Mouse (Mus musculus) retina, postnatal 1 day (tissue): ENCODE measurements around the gene Shc4.

Source experiments
- DNase-seq: peaks from one replicate; pipeline ENCODE4 v3.0.0-alpha.2; 2012

The Shc4 gene

GRCm38 (mm10) chr2:125684559-125685440 is 39.1 kb downstream of the Shc4 start:
- DNase-seq = peak; percentile 26

GRCm38 (mm10) chr2:125683895-125684294 is 40.1 kb downstream of the Shc4 start:
- DNase-seq = no peak

DNA sequence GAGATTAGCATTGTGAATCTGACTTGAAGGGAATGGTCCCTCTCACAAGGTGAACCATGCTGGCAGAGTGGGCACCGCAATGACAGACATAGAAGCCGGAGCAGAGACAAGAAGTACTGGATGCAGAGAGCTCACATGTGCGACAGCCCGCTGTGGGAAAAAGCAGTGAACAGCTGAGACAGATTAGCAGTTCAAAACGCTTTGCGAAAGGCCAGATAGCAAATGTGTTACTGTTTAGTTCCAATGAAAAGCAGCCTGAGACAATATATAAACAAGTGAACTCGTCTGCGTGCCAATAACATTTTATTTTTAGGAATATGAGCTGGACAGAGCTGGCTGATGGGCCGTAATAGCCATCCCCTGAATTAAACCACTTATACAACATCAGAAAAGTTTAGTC is 42.1 kb downstream of the Shc4 start:
- no peak for DNase-seq

DNA sequence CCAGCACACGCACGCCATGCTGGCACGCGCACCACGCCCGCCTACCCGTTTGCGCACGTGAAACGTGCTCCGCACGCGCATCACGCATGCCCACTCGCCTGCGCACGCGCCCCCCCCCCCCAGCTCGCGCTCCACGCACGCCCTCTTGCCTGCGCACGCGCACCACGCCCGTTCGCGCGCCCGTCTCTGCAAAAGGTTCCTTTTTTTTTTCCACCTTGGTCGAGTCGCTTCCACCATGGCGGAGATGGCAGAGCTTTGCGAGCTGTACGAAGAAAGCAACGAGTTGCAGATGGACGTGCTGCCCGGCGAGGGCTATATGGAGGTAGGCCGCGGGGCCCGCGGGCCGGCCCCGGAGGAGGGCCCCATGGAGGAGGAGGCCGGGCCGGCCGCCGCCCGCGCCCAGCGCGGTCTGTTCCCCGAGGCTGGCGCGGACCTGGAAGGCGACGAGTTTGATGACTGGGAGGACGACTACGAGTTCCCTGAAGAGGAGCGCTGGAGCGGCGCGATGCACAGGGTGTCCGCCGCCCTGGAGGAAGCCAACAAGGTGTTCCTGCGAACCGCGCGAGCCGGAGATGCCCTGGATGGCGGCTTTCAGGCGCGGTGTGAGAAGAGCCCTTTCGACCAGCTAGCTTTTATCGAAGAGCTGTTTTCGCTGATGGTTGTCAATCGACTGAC is 50.9 kb downstream of the Shc4 start, which contains the start of gene Eid1:
Gene Eid1 (plus strand): TSS at position 139 of the 675 bp plus-strand sequence.
- DNase-seq = peak; percentile 93

DNA sequence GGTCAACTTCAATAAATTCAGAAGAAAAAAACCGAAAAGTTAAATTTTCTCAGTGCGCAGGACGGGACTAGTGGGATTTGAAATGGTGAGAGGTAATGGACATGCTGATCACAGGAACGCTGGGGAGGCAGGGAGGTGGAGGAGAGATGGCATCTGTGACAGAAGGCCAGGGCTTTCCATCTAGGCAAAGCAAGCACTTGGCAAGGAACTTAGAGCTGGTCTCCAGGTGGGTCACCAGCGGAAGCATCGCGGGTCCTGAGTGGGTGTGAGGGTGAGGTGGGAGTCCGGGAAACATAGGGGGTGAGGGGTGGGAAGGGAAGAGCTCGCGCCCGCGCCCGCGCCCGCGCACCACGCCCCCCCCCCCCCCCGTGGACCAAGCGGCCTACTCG is 51.4 kb downstream of the Shc4 start:
- no peak for DNase-seq

GRCm38 (mm10) chr2:125670846-125671245 is 53.1 kb downstream of the Shc4 start:
- DNase-seq = peak; percentile 45

- DNase-seq = no peak
Measured at GRCm38 (mm10) chr2:125667721-125668120, 56.2 kb downstream of the Shc4 start.

GRCm38 (mm10) chr2:125667184-125667583 is 56.8 kb downstream of the Shc4 start:
- DNase-seq = no peak

DNA sequence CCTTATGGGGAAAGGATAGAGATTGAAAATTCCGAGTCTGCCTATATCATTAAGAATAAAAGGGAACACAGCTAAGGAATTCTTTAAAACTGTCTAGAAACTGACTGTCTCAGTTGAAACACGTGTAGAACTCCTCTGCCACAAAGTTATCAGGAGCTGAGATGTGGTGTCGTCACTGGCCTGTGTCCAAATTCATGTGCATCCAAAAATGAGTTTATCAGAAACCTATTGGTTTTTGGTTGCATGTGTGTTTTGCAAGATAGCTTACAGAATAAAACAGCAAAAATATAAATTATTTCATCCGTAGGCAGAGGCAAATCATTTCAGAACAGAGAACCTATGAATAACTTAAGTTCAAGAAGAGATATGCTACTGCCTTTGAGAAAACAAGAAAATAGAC is 57.3 kb downstream of the Shc4 start:
- DNase-seq = no peak

DNA sequence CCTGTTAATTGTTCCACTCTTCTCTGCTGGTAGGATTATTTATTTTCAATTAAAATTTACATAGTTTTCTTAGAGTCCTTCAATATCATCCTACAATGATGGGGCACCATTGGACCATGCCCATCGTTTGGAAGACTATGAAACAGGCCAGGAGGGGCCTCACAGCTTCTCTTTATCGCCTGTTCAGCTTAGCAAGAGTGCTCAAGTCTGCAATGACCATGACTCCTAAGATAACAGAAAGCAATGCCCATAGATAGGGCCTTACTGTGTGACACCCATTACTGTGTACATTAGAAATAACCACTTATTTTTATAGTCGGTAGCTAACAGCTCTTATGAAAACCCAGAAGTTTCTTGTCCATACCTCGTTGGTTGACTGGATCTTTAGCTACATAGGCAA is 58.0 kb downstream of the Shc4 start:
- no peak for DNase-seq

DNA sequence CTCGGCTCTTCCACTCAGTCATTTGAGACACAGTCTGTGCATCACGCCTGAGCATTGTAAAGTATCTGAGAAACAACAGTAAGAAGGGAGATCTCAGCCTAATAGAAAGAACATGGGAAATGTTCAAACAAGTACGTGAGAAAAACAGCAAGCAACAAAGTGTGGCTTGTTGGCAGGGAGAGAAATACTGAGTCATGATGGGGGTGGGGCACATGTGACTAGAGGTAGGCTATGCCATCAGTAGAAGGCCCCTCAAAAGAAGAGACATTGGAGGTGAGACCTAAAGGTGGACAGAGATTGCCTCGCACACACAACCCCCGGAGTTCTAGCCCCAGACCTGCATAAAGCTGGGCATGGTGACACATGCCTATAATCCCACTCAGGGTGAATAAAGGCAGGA is 58.7 kb downstream of the Shc4 start:
- no peak for DNase-seq

- no peak for DNase-seq
Measured at GRCm38 (mm10) chr2:125662517-125662916, 61.4 kb downstream of the Shc4 start.

DNA sequence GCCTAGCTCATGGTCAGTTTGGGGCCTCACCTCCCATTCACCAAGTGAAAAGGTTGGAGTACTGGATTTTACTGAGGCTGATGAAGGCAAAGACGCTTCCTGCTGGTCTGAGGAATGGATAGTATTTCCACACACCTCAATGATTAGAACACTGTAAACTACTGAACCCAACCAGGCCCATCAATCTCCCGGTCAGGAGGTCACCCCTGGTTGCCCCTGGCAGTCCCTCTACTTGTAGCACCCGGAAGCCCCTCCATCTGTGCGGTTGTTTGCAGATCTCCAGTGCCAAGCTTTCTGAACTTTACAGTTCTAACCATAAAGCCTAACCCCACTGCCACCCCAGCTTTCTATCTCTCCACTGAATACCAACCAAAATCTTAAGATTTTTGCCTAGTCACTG is 62.8 kb downstream of the Shc4 start:
- DNase-seq = no peak

DNA sequence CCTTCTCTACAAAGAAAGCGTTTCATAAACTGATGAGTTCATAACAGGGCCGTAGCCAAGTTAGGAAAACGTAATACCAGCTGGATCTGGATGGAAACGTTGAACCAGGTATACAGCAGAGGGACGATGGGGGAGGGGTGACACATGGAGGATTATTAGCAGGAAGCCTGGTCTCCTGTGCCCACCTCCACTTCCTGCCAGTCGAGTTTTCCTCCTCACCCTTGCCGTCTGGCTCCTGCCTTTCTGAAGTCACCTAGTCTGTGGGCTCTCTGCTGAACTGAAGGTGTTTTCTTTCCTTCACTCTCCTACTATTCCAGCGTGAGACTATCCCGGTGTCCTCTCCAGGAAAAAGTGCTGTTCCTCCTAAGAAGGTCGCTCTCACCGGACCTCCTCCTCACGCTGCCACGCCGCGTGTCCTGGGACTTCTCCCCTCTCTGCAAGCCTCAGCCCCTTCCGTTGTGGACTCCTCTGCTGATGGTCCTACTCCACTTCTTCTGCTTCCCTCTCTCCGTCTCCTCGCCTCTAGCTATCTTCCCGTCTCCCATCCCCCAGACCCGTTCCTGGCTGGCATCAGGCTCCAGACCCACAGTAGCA is 63.3 kb downstream of the Shc4 start:
- DNase-seq = no peak

GRCm38 (mm10) chr2:125659823-125660536 is 64.0 kb downstream of the Shc4 start:
- peak; percentile 81 for DNase-seq

DNA sequence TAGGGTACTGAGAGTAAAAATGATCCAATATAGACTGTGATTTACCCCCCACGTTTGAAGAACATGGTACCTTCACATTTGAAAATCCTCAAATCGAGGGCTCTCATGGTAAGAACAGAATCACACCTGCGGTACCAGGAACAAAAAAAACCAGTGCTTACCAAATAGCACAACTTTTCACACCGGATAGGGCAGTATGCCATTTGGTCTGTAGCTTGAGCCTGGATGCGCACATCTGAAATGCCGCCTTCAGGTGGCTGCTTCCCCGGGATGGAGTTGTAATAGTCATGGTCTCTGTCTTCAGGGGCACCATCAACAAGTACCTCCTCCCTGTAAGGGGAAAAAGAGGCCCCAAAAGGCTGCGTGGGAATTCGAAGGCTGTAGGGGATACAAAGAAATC is 68.6 kb downstream of the Shc4 start:
- DNase-seq = no peak

DNA sequence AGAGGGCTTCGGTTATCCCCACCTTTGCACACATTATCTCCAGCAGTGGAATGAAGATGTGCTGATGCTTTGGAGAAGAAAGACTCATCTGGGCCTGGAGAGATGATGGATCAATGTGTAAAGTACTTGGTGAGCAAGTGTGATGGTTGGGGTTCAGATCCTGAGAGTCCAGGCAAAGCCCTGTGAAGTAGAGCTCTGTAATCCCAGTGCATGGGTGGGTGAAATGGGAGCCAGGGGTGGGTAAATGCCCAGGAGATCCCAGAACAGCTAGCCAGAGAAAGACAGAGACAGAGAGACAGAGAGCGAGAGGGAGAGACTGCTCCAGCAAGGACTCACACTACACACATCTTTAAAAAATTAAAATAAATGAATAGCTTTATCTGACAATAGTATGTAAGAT is 70.7 kb downstream of the Shc4 start:
- DNase-seq = no peak

DNA sequence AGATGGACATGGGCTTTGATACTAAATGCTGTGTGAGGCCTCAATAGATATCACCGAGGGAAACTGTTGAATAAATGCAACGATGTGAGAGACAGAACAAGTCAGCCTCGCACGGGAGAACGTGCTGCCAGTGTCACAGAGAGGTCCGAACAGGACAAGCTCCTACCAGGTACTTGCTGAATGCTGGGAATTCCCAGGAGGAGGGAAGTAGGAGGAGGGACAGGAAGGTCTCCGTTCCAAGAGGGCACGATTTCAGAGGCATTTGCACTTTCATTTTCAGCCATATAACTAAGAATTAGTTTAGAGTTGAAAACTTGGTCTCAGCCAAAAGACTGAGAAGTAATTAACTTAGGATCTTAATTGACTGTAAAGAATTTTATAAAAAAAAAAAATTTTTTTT is 72.4 kb downstream of the Shc4 start:
- no peak for DNase-seq

DNA sequence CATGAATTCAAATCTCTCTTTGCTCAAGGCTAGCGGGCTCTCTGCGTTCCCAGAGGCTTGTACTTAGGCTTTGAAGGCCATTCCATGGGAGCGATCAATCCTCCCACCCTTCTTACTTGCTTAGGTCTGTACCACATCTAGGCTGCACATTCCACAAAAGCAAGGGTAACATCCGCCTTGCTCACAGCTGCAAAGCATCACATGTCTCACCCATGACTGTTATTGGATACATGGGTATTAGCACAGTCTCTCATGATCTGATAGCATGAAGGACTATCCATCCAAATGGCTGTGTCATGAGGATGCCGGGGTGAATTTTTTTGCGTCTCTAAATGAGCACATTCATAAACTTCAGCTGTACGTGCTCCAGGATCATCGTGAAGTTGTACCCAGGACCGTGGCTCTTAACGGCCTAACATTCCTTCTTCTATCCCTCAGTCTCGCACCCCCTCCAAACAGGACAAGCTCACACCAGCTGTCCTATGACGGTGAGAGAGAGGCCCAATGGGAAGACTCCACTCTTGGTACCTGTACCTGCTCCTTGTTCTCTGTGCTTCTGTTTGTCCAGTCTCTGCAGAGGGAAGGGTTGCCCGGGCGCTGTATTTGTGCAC is 73.1 kb downstream of the Shc4 start:
- no peak for DNase-seq

DNA sequence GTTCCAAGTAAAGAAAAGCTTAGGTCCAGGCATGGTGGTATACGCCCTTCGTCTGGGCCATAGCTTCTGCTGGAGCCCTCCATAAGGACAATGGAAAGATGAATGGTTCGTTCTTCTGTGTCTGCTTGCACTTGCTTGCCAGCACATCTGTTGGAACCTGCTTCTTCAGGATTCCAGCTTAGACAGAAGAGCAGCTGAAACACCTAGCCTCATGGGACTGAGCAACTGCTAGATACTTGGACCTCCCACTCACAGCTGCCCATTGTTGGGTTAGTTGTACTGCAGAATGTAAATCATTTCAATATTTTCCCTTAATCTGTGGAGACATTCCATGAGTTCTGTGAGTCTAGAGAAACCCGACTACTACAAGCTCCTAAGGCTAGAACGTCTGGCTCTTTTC is 73.9 kb downstream of the Shc4 start:
- no peak for DNase-seq

- no peak for DNase-seq
Measured at GRCm38 (mm10) chr2:125644912-125645311, 79.0 kb downstream of the Shc4 start.

DNA sequence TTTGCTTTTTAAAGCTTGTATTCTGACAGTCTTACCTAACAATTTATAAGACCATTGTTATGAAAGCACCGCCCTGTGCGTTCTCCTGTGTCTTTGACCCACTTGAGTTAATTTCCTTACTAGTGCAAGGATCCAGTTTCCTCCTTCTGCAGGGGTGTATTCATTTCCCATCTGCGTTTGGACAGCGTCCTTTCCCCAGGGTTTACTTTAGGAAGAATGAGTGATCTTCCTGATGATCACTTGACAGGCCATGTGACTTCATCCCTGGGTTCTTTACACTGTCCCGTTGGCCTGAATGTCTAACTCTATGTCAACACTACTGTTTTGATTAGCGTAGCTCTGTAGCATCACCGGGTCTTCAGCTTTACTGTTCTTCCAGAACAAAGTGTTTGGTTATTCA is 86.6 kb downstream of the Shc4 start:
- DNase-seq = no peak

DNA sequence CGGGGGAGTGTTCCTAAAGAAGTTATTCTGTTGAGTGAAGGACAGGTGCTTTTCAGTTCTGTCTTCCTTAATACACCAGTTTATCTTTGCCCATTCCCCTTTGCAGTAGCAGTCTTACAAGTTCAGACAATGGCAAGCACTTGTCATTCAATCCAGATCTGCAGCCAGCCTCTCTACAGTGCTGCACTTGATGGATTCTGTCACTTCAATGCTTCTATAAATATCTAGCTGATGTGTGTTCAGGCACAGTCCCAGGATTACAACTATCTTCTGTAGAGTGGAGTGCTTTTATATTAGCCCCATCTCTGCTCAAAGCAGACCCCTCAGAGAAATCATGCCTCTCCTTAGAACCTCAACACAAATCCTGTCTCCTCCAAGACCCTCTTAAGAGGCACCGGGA is 93.9 kb downstream of the Shc4 start:
- no peak for DNase-seq
